Mouse (Mus musculus) gastrocnemius, postnatal 25 days (tissue): Measurements from ENCODE around the gene Sf3b5. TPM values are rescaled to one million over a fixed set of nuclear protein-coding genes. Genes with fewer than 3 reads are reported as not detected.

Experiments used
- DNase-seq: peaks from one replicate; pipeline ENCODE4 v3.0.0; 2022
- long read RNA-seq, 2 experiments: library from polyadenylated mRNA; stranded (forward); transcript quantifications; one replicate each; pipeline ENCODE4 v2.0.0; 2021
- total RNA-seq, 2 experiments: library from RNA; stranded (reverse); gene quantifications; 1 replicate in 1 of 2; 2 replicates in 1 of 2; pipeline ENCODE4 v1.2.3; 2021

The Sf3b5 gene
- 1 to 10 TPM; 4.6 to 4.9 TPM for total RNA-seq
- long read RNA-seq, experiment 1, transcript Sf3b5-201 (1 exons, 3,841 nt) = major isoform, 129 of 129 reads
- long read RNA-seq, experiment 1, partial matches to known transcripts = 0 of 129 reads
- long read RNA-seq, experiment 1, other reads (novel, unspliced or antisense) = 0 of 129 reads
- long read RNA-seq, experiment 2, transcript Sf3b5-201 (1 exons, 3,841 nt) = major isoform, 85 of 85 reads
- long read RNA-seq, experiment 2, partial matches to known transcripts = 0 of 85 reads
- long read RNA-seq, experiment 2, other reads (novel, unspliced or antisense) = 0 of 85 reads

DNA sequence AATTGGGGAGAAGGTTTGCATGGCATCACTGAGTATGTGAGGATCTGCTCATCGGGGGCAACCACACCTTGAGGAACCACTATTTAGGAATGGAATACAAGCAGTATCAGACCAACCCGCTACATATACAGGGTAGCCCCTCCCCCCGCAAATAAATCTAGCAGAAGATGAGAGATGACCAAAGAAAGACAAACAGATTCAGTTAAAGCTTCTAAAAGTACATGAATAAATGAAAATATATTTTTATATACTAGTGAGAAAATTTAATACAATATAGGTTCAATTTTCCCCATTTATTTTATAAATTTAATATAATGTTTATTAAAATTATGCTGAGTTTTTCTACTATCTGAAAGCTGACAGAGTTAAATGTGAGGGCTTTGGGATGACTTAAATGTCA is at the start of gene Sf3b5:
Sf3b5 (plus strand) TSS at position 301 of the 400 bp plus-strand sequence.
- DNase-seq = no peak

DNA sequence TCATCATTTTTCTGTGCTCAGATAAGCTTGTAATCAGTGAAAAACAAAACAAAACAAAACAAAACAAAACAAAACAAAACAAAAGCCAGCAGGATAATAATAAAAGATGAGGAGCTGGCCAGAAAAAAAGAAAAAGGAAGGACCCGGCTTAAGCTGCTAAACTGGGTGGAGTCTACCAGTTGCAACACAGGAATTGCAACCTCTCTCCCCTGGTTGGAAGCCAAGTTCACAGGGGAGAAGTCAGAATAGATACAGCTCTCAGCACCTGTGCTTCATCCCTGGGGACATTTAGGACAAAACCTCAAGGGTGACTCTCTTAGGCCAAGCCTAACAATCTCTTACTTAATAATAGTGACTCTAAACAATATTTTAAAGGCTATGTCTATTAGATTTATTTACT is 49.3 kb upstream of the Sf3b5 start:
- DNase-seq = no peak

DNA sequence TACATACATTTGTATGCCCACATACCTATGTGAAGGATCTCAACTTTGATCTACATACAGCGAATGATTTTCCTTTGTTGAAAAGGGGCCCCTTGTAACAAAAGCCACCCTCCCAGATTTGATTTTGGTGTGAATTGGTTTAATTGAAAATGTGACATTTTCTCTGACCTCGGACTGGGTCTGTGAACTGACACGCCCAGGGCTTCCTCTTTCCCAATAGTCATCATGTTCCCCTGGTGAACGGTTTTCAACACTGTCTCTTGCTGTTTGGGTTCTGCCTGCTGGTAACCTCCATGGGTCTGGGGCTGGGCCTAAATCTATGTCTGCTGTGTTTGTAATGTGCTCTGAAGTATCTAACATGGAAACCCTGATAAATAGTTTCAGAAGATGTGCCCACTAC is 47.9 kb upstream of the Sf3b5 start:
- no peak for DNase-seq

DNA sequence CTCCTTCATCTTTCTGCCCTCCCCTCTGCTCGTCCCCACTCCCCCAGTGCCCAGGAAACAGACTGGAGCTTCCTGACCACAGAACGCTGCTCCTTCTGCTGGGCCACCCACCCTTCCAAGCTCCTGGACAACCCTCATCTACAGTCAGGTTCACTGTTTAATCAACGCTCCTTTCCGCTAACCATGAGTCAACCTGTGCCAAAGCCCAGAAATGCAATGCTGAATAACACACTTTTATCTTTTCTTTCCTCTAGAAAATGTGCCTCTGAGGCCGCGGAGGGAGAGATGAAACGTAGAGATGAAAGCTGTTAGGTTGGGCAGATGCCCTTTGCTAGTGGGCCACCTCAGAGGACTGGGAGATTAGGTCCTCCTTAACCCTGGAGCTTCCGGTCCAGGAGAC is 43.6 kb upstream of the Sf3b5 start:
- DNase-seq = no peak

DNA sequence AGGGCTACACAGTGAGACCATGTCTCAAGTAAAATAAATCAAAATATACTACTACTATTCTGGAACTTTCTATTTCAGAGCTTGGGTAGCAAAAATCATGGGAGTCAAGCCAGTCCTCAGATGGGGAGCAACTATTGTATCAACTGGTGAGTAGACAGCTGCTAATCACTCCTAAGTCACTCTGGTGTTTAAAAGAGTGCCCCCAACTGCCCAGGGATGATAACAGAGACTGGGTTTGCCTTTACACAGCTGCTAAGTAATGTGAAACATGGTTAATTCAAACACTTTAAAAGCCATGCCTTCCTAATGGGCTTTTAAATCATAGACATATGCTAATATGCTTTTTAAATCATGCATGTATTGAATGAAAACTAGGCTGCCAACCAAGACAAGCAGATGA is 42.9 kb upstream of the Sf3b5 start:
- no peak for DNase-seq

DNA sequence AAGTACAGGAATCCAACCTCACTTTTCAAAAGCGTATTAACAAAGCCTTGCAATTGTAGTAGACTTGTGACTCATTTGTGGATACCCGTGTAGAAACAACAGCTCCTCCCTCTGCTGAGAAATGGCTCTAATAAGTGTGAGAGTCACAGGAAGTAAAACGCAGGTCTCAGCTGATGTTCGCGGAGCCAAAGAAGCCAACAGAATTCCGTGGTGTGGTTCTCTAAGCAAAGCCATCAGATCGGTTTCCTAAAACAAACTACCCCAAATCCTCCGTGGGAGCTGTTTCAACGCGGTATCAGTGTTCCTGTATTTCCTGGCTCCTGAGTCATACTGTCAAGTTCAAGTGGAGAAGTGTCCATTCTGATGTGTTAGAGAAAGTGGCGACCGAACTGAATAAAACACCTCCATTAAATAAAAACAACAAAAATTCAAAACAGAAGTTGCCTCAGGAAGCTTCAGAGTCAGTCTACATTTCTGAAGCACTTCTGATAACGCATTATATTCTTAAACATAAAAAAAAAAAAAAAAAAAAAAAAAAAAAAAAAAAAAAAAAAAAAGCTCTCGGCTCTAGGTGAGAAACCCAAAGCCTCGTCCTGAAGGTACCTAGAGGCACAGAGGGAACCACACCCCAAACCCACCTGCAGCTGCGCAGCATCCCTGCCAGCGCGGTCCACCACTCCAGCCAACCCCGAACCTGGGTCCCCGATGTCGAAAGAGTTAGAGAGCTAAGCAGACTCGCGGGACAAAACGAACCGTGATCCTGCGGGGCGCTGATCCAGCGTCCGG is 41.6 kb upstream of the Sf3b5 start:
- DNase-seq = no peak

DNA sequence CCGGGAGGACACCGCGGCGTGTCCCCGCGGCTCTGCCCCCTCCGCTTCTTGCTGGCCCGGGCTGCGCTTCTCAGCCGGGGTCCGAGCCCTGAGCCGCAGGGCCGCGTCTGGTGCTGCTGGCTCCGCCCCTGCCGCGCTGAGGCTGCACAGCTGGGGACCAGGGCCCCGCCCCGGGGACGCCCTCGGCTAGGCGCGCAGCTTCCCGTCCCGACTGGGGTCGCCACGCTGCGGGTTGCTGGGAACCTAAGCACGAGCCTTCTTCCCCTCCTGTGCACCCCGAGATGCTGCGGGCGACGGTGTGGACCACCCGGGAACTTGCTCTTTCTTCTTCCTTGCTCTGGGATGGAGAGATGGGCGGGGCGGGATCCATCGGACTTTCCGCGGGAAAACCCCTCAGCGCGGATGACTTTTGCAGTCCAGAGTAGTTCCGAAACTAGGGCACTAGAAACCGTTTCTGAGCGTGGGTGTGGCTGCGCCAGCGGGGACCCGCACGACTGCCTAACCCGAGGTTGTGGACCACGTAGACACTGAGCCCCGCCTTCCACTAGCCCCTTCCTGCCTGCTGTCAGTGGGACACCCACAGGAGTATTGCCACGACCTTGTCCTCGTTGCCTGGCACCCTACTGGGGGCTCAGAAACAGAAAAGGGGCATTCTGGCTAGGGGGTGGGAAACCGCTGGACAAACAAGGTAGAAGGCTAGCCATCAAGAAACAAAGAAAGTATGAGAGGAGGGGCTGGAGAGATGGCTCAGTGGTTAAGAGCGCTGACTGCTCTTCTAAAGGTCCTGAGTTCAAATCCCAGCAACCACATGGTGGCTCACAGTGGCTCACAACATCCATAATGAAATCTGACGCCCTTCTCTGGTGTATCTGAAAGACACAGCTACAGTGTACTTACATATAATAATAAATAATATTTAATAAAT is 40.7 kb upstream of the Sf3b5 start, which contains the start of gene Stx11:
Stx11 (minus strand) TSS at position 148 of the 925 bp plus-strand sequence.
- peak; percentile 61 for DNase-seq

DNA sequence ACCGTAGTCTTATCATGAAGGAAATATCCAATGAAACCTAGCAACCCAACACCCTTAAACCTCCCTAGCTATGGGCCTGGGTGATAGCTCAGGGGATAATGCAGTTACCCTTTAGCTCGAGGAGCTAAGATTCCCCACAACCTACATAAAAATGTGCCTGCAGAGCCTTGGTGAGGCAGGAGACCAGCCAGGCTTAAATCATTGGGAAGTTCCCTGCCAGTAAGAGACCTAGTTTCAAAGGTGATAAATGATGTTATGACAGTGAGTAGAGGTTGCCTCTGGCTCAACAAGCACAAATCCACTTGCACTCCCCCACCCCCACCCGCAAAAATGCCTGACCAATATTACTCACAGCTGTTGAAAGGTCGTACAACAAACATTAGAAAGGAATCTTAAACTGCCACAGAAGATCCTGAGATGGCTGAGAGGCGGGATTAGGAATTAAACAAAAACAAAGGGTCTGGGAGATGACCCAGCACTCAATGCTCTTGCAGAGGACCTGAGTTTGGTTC is 39.4 kb upstream of the Sf3b5 start:
- DNase-seq = no peak

DNA sequence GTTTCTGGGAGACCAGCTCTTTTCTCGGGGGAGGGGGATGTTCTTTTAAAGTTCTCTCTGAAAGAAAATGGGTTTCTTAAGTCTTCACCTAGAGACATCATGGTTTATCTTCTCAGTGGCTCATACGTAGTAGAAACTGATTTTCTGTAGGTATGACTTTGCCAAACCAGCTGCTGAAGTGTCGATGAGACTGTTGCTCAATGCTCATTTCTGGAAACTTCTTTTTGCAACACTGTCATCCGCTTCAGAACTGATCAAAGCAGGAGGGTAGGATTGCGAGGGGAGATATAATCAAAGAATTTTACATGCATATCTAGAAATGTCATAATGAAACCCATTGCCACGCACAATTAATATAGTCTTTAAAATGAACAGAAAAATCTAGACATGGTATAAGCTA is 30.6 kb upstream of the Sf3b5 start:
- no peak for DNase-seq

DNA sequence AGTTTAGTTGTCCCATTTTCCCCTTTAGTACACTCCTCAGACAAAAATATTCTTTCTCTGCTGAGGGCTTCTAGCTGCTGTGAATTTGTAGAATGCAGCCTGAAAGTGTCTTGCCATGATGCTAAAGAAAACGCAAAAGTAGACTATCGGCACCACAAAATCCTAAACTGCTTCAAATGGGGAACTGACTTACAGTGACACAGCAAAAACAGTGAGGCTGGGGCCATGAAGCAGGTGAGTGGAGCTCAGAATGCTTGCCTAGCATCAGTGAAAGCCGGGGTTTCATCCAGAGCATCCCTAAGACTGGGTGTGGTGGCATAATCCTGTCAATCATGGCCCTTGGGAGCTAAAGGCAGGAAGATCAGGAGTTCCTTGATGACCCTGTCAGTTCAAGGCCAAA is 29.7 kb upstream of the Sf3b5 start:
- no peak for DNase-seq

DNA sequence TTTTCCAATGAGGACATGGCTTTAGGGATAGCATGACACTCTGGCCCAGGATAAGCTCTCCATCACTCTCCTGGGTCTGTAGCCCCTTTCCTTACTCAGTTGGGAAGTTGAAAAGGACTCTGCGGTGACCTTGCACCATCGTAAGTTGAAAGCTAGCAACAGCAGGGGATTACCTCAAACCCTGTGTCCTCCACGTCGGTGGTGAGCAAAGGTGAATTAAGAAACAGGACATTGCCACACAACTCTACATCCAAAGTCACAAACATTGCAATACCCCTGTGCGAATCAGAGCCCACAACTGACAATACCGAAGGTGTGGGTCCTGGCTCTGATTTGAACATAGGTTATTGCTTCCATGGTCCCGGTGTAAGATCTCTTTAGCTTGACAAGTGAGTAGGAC is 29.2 kb upstream of the Sf3b5 start:
- DNase-seq = no peak

DNA sequence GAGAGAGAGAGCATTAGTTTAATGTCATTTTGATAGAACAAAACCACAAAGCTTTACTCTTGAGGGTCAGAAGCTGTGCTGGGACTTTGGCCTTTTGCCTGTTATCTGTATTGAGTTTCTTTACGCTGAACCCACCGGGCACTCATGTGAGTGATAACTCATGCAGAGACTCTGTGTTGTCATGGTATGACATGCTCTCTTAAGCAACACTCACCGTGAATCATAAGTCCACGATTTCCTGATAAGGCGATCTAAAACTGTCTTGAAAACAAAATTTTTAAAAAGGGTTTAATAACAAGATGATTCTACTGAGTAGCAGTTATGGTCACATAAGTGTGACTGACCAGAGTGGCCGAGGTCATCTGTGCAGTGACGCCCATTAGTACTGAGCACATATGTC is 28.6 kb upstream of the Sf3b5 start:
- no peak for DNase-seq

DNA sequence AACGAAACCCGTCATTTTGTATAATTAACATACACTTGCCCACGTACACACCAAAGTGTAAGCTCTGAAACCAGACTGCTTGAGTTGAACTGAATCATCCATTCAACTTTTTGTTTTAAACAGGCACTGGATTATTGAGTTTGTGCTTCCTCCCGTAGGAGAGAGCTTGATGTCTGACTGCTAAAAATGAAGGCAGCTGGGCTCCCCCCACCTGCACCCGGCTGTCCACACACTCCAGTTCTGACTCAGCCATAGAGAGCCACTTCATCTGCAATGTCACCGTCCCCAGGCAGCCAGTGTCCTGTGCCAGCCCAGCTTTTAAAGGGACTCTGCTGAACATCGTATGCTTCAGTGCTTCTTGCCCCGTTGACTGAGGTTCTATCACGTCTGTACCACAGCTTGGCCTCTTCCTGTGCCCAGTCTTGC is 27.3 kb upstream of the Sf3b5 start:
- DNase-seq = no peak

DNA sequence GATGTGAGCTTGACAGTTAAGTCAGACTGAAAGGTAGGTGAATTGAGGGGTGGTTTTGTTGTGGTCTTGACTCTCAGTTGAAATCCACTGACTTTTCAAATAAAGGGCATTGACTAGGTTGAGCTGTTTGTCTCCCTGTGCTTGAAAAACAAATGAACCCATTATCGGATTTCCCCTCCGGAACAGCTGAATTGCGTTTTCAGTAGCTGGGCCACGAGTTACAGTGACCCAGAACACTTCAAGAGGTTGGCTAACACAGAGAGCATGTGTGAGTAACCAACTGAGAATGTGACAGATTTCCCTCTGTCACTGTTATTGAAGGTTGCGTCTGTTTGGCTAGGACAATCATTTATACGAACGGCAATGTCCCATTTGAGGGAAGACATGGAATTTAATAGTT is 24.1 kb upstream of the Sf3b5 start:
- DNase-seq = no peak

DNA sequence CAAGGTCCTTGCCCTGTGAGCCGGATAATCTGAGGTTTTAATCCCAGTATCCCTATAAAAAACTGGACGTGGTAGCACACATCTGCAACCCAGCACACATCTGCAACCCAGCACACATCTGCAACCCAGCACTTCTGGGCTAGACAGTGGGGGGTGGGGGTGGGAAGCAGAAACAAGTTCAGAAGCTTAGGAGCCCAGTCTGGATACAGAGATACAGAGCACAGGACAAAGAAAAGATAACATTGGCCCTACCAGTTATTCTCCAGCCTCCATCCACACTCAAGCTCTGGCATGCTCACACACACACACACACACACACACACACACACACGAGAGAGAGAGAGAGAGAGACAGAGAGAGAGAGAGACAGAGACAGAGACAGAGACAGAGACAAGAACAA is 21.6 kb upstream of the Sf3b5 start:
- no peak for DNase-seq

DNA sequence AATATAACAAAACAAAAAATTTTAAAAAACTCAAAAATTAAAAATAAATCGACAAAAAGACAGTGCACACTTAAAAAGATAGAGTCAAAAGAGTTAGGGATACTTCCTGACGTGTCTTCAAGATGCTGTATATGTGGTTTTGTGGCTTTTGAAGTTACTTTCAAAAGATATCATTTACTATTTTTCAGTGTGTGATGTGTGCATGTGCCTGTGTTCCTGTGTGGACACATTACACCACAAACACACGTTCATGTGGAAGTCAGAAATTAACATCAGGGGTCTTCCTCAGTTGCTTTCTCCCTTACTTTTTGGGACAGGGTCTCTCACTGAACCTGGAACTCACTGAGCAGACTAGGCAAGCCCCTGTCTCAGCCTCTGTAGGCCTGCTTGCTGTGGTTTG is 20.1 kb upstream of the Sf3b5 start:
- DNase-seq = no peak

DNA sequence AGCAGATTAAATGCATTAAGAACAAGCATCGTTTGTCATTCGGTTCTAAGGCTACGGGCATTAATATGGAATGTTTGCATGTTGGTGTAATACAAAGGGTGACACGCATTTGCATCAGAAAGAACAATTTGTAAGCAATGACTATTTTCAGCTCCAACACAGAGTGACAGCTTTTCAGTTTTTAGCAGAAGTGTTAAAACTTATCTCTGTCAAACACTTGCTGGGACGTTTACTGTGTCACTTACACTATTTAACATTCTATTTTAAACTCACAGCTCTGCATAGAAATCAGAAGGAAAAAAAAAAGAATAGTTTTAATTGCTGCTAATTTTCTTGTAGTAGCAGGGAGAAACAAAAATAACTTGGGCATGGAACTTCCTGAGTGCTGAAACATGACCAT is 18.7 kb upstream of the Sf3b5 start:
- no peak for DNase-seq

DNA sequence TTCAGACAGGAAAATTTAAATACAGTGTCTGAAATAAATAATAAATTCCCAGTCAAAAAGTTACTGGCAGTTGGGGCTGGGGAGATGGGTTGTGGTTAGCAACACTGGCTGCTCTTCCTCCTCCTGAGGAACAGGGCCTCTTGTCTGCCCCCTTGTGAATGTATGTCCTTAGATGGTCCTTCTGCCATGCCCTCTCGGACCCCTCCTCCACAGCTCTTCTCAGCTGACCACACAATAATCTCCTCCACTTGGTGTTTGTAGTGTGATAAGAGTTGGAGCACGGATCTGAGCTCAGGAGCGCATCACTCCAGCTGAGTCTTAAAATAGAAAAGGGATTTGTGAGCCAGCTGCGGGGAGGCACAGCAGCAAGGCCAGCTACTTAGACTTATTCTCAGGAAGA is 18.2 kb upstream of the Sf3b5 start:
- no peak for DNase-seq

DNA sequence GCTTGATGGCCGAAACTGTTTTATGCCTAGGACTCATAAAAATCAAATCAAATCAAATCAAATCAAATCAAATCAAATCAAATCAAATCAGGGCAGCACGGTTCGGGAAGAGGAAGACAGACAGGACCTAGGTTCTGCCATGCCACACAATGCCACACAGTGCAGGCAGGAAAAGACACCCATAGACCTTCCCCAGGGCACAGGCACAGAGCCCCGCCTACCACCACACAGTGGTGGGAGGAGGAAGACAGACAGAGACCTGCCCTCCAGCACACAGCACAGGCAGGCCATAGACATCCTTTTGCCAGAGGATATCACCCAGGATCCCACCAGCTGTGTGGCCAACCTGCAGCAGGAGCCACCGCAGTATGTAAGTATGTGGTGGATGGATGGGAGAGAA is 13.2 kb upstream of the Sf3b5 start:
- DNase-seq = no peak

DNA sequence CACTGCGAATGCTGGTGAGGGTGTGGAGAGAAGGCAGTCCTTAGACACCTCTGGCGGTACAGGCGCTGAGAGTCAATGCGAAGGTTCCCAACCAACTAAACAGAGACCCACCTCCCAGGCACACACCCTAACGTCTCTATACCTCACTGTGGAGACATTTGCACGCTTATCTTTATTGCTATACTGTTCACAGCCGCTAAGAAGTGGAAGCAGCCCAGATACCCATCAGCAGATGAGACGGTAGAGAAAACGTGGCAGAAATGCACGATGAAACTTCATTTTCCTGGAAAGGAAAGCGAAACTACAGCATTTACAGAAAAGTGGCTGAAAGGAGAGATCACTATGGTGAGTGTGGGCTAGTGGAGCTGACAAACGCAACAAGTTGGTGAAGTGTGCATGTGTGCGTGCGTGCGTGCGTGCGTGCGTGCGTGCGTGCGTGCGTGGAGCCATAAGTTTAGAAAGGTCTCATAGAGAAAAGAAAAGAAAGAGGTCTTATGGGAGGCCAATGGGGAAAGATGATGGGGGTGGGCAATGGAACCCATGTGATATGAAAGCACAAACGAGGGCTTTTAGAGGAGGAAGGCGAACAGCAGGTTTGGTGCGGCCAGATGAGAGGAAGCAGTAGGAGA is 11.6 kb upstream of the Sf3b5 start:
- DNase-seq = no peak

DNA sequence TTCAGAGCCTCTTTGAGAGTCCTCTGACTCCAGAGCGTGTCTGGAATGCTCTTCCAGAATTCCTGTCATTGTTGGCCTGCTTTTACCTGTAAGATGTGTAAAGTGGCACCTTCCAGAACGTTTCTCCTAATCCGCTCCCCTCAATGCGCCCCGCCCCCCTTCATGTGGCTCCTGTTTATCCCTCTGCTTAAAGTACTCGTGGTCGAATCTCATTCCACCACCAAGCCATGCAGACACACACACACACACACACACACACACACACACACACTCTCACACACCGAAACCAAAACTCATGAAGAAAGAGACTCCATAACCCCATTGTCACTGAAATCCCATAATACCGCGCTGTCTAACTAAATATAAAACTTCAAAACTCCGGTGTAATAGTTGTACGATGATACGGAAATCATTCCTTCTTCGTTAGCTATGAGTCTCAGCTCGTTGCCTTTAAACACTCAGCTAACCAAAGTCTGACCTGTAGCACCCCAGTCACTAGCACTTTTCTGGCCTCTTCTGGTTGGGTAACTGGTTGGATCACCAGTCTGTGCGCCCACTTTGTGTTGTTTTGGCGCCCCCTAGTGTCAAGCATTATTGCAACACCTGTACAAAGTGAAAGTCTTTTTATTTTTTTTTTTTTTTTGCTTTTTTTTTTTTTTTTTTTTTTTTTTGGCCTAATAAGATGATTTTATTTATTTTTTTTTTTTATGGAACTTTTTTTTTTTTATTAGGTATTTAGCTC is 8.2 kb upstream of the Sf3b5 start:
- DNase-seq = peak; percentile 59
